Mouse (Mus musculus): ENCODE measurements around the gene Cox7a2.
A peak's percentile ranks its signal among the peaks of the same experiment; 100 is the strongest.

- TF ChIP-seq CTCF (IDR thresholded peaks at IDR 0.05; ENCODE audit: borderline replicate concordance, extremely low read depth, insufficient read depth, insufficient read length), result no peak
- peak; percentile 87 for TF ChIP-seq POLR2A (IDR thresholded peaks at IDR 0.05; ENCODE audit: borderline replicate concordance, extremely low read depth, insufficient read depth, insufficient read length, poor library complexity, severe bottlenecking)
Observed at GRCm38 (mm10) chr9:79792841-79793835, 33.5 kb upstream of the Cox7a2 start, which contains the start of gene Tmem30a.
